Mouse (Mus musculus): ENCODE data around the gene Fbxo47. TPM values are rescaled to one million over a fixed set of nuclear protein-coding genes. Genes with fewer than 3 reads are reported as not detected.
"Not testable (repeated sequence)": the region's sequence is repeated elsewhere in the genome, so short reads cannot be mapped to it uniquely, and the experiment has no call there.

The Fbxo47 gene
- total RNA-seq, 2 experiments from 2014 or later = not detected

- intact Hi-C loops (cut with DNase I) = loop anchor here (2.0 kb wide), 1 partner anchor 92 kb away; no protein-coding TSS in a partner anchor
- DNase-seq = no peak
These were observed 739 bp upstream of the Fbxo47 start for GRCm38 (mm10) chr11:97884601-97885185.

GRCm38 (mm10) chr11:97883542-97883917 lies 424 bp downstream of the Fbxo47 start:
- DNase-seq = peak; percentile 43 to 51
- intact Hi-C loops (cut with DNase I) = loop anchor here (2.0 kb wide), 1 partner anchor 85 kb away; the partner anchor contains the start of gene Lasp1

GRCm38 (mm10) chr11:97880362-97880761 lies 3.6 kb downstream of the Fbxo47 start:
- no peak for DNase-seq
- intact Hi-C loops (cut with DNase I) = no loop called here

GRCm38 (mm10) chr11:97877341-97877740 lies 6.6 kb downstream of the Fbxo47 start:
- intact Hi-C loops (cut with DNase I) = no loop called here
- no peak for DNase-seq

- no peak for DNase-seq
- intact Hi-C loops (cut with DNase I) = no loop called here
These were observed 9.6 kb downstream of the Fbxo47 start for GRCm38 (mm10) chr11:97874396-97874795.

GRCm38 (mm10) chr11:97872378-97872777 lies 11.6 kb downstream of the Fbxo47 start:
- intact Hi-C loops (cut with DNase I); DNase-seq: not testable (repeated sequence)

- no peak for DNase-seq
- intact Hi-C loops (cut with DNase I) = no loop called here
These were observed 16.4 kb downstream of the Fbxo47 start for GRCm38 (mm10) chr11:97867591-97867990.

- intact Hi-C loops (cut with DNase I) = no loop called here
- no peak for DNase-seq
These were observed 17.7 kb downstream of the Fbxo47 start for GRCm38 (mm10) chr11:97866091-97866888.

- DNase-seq = no peak
- intact Hi-C loops (cut with DNase I) = no loop called here
These were observed 18.5 kb downstream of the Fbxo47 start for GRCm38 (mm10) chr11:97865421-97865820.

GRCm38 (mm10) chr11:97862148-97862547 lies 21.8 kb downstream of the Fbxo47 start:
- intact Hi-C loops (cut with DNase I) = no loop called here
- DNase-seq = no peak

GRCm38 (mm10) chr11:97855473-97855872 lies 28.5 kb downstream of the Fbxo47 start:
- DNase-seq = no peak
- intact Hi-C loops (cut with DNase I) = no loop called here

- intact Hi-C loops (cut with DNase I) = no loop called here
- DNase-seq = no peak
These were observed 32.4 kb downstream of the Fbxo47 start for GRCm38 (mm10) chr11:97851601-97852000.

GRCm38 (mm10) chr11:97850367-97850766 lies 33.6 kb downstream of the Fbxo47 start:
- intact Hi-C loops (cut with DNase I) = no loop called here
- no peak for DNase-seq

- DNase-seq = no peak
- intact Hi-C loops (cut with DNase I) = no loop called here
These were observed 42.0 kb downstream of the Fbxo47 start for GRCm38 (mm10) chr11:97842001-97842400.

- DNase-seq = peak; percentile 53 to 69
- intact Hi-C loops (cut with DNase I) = no loop called here
These were observed 42.8 kb downstream of the Fbxo47 start for GRCm38 (mm10) chr11:97840991-97841661.

GRCm38 (mm10) chr11:97840539-97840954 lies 43.4 kb downstream of the Fbxo47 start, which contains the start of gene B230217C12Rik:
Gene B230217C12Rik (plus strand): TSS chr11:97840780.
- intact Hi-C loops (cut with DNase I) = no loop called here
- DNase-seq = peak in 1 of 2 experiments; percentile 15

GRCm38 (mm10) chr11:97840135-97840490 lies 43.8 kb downstream of the Fbxo47 start:
- intact Hi-C loops (cut with DNase I) = no loop called here
- no peak for DNase-seq

GRCm38 (mm10) chr11:97839441-97840134 lies 44.4 kb downstream of the Fbxo47 start:
- no peak for DNase-seq
- intact Hi-C loops (cut with DNase I) = loop anchor here (5.0 kb wide), 1 partner anchor 42 kb away; the partner anchor contains the start of gene Lasp1

- intact Hi-C loops (cut with DNase I) = loop anchor here (5.0 kb wide), 1 partner anchor 42 kb away; the partner anchor contains the start of gene Lasp1
These were observed 45.0 kb downstream of the Fbxo47 start for GRCm38 (mm10) chr11:97838779-97839440.

GRCm38 (mm10) chr11:97837641-97838149 lies 46.3 kb downstream of the Fbxo47 start:
- intact Hi-C loops (cut with DNase I) = loop anchor here (5.0 kb wide), 1 partner anchor 40 kb away; the partner anchor contains the start of gene Lasp1
- no peak for DNase-seq

More at GRCm38 (mm10) chr11:97838779-97839440, 45.0 kb downstream of the Fbxo47 start:
- no peak for DNase-seq

Measured in gastrocnemius, postnatal 36 days (tissue).